Mouse (Mus musculus): Measurements from ENCODE around the gene Hoxb13. TPM values are rescaled to one million over a fixed set of nuclear protein-coding genes. Genes with fewer than 3 reads are reported as not detected.
A peak's percentile ranks its signal among the peaks of the same experiment; 100 is the strongest.

Hoxb13 gene
- polyA plus RNA-seq (2012; rRNA removed) = 0.08 TPM in 1 of 2 replicates, not detected in the other
- polyA plus RNA-seq (2014; fragmentation: Nextera tagmentation; extraction: Ambion mirVana) = not detected in 2 replicates

DNA sequence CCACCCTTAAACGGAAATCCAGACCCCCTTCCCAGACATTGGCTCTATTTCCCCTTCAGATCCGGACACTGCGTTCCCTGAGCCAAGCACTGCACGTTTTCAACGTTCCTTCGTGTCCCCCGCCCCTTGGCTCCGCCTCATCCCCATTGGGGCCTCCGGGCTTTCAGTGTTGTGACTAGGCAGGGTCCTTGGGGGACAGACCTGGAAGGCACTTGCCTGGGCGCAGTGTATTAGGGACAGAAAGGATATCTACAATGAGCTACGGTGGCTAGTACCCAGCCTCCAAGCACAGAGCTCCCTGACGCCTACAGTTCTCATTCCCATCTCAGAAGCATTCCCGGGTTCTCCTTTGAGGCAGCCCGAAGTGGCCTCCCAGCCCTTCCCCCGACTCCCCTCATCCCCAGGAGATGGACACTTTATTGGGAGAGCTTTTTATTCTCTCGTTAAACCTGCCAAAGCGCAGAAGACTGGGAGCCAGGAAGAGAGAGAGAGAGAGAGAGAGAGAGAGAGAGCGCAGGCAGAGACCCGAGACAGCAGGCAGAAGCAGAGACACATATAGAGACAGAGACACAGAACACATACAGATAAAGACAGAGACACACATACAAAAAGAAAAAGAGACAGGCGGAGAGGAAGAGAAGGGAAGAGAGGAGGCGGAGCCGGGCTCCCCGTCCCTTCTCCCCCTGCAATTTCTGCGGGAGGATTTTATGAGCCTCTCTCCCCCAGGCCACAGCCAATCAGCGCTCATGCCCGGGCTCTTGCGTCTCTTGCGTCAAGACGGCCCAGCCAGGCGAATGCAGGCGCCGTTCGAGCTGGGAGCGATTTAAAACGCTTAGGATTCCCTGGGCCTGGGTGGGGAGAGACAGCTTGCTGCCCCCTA lies at the start of gene Hoxb13:
Gene Hoxb13 (plus strand): TSS at position 796 of the 880 bp plus-strand sequence.
- Histone ChIP-seq H3K9me3 (ENCODE audit: control insufficient read depth, low read length) (no peaks in the 10 kb centered on the region), H3K27ac (no peak within 1 kb of the TSS), H3K4me1 (replicated peaks; ENCODE audit: control insufficient read depth in 2 of 2, insufficient read depth in 2 of 2, low read length in 1 of 2) (no peaks in the 10 kb centered on the region), H3K9ac (replicated peaks) (no peak within 1 kb of the TSS), H3K4me2 (ENCODE audit: low read depth) (no peak within 1 kb of the TSS), H3K4me3 (ENCODE audit: insufficient read depth in 1 of 2, low read depth in 2 of 2, low read length in 2 of 2) (no peak within 1 kb of the TSS), H3K36me3 (replicated peaks; ENCODE audit: control insufficient read depth, insufficient read depth, low read depth) (no peaks in the 10 kb centered on the region), H3K27me3 (ENCODE audit: control insufficient read depth, insufficient read depth, low read length) (peaks cover 99% of the 10 kb centered on the region)
- WGBS (ENCODE audit: insufficient replicate concordance) = 2% methylated on average over 34 of the region's 35 CpGs
- TF ChIP-seq CTCF (IDR thresholded peaks at IDR 0.05; ENCODE audit: low read depth) (no peak), EP300 (IDR thresholded peaks at IDR 0.05; ENCODE audit: low read depth) (no peak)
- no peak for ATAC-seq (ENCODE audit: insufficient read depth)
- no peak for DNase-seq (ENCODE audit: low read depth in 3 of 3, low spot score in 3 of 3)

DNA sequence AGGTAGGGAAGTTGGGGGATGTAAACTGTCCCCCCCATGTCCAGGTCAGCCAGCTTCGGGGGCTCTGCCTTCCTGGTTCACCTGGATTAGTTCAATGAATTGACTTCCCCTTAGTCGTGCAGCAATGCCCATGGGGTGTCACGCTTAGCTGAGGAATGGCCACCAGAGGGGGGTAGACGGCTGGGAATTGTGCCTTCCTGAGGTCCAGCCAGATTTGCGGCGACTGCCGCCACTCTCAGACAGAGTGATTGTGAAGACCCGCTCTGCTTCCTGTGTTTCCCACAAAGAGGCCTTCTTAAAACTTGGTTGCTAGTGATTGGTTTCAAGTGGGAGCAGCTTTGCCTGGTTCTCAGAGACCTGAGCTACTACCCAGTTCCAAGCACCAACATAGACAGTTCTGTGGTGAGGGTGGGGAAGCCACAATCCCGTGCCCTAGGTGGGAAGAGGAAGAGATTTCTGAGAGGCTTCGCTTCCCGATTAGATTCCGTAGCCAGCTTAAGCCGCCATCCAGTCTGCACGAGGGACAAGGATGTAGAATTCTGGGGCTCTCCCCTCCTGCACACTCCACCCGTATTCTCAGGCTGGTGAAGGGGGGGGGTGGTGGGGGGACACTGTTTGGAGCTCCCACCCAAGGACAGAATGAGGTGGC lies 48.4 kb upstream of the Hoxb13 start:
- no peak overlapping the region for H3K27ac ChIP-seq
- H3K4me2 ChIP-seq (ENCODE audit: low read depth) = no peak overlapping the region
- ATAC-seq (ENCODE audit: insufficient read depth) (no peak), DNase-seq (ENCODE audit: low read depth in 3 of 3, low spot score in 3 of 3) (peak in 2 of 3 experiments; percentile 12 to 20)
- H3K36me3 ChIP-seq (replicated peaks; ENCODE audit: control insufficient read depth, insufficient read depth, low read depth) = no peaks in the 10 kb centered on the region
- peaks cover 11% of the 10 kb centered on the region for H3K27me3 ChIP-seq (ENCODE audit: control insufficient read depth, insufficient read depth, low read length)
- no peaks in the 10 kb centered on the region for H3K9me3 ChIP-seq (ENCODE audit: control insufficient read depth, low read length)
- H3K9ac ChIP-seq (replicated peaks) = no peak overlapping the region
- H3K4me1 ChIP-seq (replicated peaks; ENCODE audit: control insufficient read depth in 2 of 2, insufficient read depth in 2 of 2, low read length in 1 of 2) = no peaks in the 10 kb centered on the region
- 3% methylated on average over 15 of the region's 15 CpGs for WGBS (ENCODE audit: insufficient replicate concordance)
- H3K4me3 ChIP-seq (ENCODE audit: insufficient read depth in 1 of 2, low read depth in 2 of 2, low read length in 2 of 2) = no peak overlapping the region
- no peak for TF ChIP-seq EP300 (IDR thresholded peaks at IDR 0.05; ENCODE audit: low read depth)
- peak; percentile 78 for TF ChIP-seq CTCF (IDR thresholded peaks at IDR 0.05; ENCODE audit: low read depth)

DNA sequence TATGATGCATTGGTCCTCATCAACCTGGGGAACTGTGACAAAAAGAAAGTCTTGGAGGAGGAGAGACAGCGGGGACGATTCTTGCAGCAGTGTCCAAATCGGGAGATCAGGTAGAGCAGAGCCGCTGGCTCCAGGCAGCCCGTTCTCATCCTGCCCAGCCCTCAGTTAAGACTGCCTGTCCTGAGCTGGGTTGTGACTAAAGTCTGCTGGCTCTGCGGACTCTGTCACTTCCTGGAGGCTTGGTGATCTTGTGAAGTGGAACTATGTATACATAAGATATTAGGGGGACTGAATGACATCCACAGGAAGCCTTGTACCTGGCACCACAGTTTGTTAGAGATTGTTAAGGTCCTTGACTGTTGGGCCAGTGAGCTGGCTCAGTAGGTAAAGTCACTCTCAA lies 46.6 kb upstream of the Hoxb13 start:
- H3K27me3 ChIP-seq (ENCODE audit: control insufficient read depth, insufficient read depth, low read length) = peaks cover 11% of the 10 kb centered on the region

DNA sequence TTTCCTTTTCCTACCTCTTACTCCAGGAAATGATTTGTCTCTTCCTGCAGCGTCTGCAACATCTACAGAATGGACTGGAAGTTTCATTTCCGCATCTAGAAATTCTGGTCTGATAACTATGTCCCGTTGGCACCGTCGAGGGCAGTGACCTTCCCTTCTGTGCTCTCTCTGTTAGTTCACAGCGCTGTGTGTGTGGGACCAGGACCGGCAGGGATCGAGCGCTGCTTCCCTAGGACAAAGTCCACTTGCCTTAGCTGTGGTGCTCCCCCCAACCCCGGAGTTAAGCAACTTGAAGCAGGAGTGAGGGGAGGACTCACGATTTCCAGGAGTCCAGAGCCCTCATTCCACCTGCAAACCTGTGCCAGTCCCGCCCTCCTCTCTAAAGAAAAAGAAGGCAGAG lies 29.3 kb upstream of the Hoxb13 start:
- no peak for TF ChIP-seq CTCF (IDR thresholded peaks at IDR 0.05; ENCODE audit: low read depth)
- no peak for TF ChIP-seq EP300 (IDR thresholded peaks at IDR 0.05; ENCODE audit: low read depth)
- DNase-seq (ENCODE audit: low read depth in 3 of 3, low spot score in 3 of 3) (no peak), ATAC-seq (ENCODE audit: insufficient read depth) (no peak)
- Histone ChIP-seq H3K9ac (replicated peaks) (no peak overlapping the region), H3K27ac (no peak overlapping the region), H3K4me1 (replicated peaks; ENCODE audit: control insufficient read depth in 2 of 2, insufficient read depth in 2 of 2, low read length in 1 of 2) (no peaks in the 10 kb centered on the region; a peak in 1 of 4 replicates), H3K36me3 (replicated peaks; ENCODE audit: control insufficient read depth, insufficient read depth, low read depth) (no peaks in the 10 kb centered on the region), H3K4me3 (ENCODE audit: insufficient read depth in 1 of 2, low read depth in 2 of 2, low read length in 2 of 2) (no peak overlapping the region), H3K27me3 (ENCODE audit: control insufficient read depth, insufficient read depth, low read length) (peaks cover 21% of the 10 kb centered on the region), H3K4me2 (ENCODE audit: low read depth) (no peak overlapping the region), H3K9me3 (ENCODE audit: control insufficient read depth, low read length) (no peaks in the 10 kb centered on the region)
- 44% methylated on average over 12 of the region's 12 CpGs for WGBS (ENCODE audit: insufficient replicate concordance)

More for the DNA sequence above, 46.6 kb upstream of the Hoxb13 start:
- TF ChIP-seq EP300 (IDR thresholded peaks at IDR 0.05; ENCODE audit: low read depth) = no peak
- no peak for TF ChIP-seq CTCF (IDR thresholded peaks at IDR 0.05; ENCODE audit: low read depth)
- H3K4me1 ChIP-seq (replicated peaks; ENCODE audit: control insufficient read depth in 2 of 2, insufficient read depth in 2 of 2, low read length in 1 of 2) = no peaks in the 10 kb centered on the region
- H3K4me3 ChIP-seq (ENCODE audit: insufficient read depth in 1 of 2, low read depth in 2 of 2, low read length in 2 of 2) = no peak overlapping the region
- no peak for DNase-seq (ENCODE audit: low read depth in 3 of 3, low spot score in 3 of 3)
- no peak overlapping the region for H3K4me2 ChIP-seq (ENCODE audit: low read depth)
- no peaks in the 10 kb centered on the region for H3K36me3 ChIP-seq (replicated peaks; ENCODE audit: control insufficient read depth, insufficient read depth, low read depth)
- H3K27ac ChIP-seq = no peak overlapping the region
- 51% methylated on average over 6 of the region's 6 CpGs for WGBS (ENCODE audit: insufficient replicate concordance)
- ATAC-seq (ENCODE audit: insufficient read depth) = no peak
- no peaks in the 10 kb centered on the region for H3K9me3 ChIP-seq (ENCODE audit: control insufficient read depth, low read length)
- no peak overlapping the region for H3K9ac ChIP-seq (replicated peaks)

DNA sequence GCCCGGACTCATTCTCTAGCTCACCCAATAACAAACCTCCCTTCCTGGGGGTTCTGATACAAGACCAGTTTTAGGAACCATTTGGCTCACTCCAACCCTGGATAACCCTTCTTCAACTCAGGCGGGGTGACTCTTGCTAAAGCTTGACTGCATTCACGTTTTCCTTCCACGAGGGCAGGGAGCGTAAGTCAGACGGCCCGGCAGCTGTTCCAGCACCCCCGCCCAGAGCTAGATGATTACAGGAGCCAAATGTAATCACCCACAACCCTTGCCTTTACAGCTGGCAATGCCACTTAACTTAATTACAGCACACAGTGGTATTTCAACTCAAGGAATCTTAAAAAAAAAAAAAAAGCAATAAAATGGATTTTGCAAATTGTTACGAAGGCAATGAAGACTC lies 26.0 kb upstream of the Hoxb13 start:
- no peak overlapping the region for H3K4me2 ChIP-seq (ENCODE audit: low read depth)
- no peak overlapping the region for H3K9ac ChIP-seq (replicated peaks)
- WGBS (ENCODE audit: insufficient replicate concordance) = 27% methylated on average over 9 of the region's 9 CpGs
- TF ChIP-seq EP300 (IDR thresholded peaks at IDR 0.05; ENCODE audit: low read depth) (no peak), CTCF (IDR thresholded peaks at IDR 0.05; ENCODE audit: low read depth) (no peak)
- no peaks in the 10 kb centered on the region for H3K9me3 ChIP-seq (ENCODE audit: control insufficient read depth, low read length)
- no peak for DNase-seq (ENCODE audit: low read depth in 3 of 3, low spot score in 3 of 3)
- no peak for ATAC-seq (ENCODE audit: insufficient read depth)
- H3K4me1 ChIP-seq (replicated peaks; ENCODE audit: control insufficient read depth in 2 of 2, insufficient read depth in 2 of 2, low read length in 1 of 2) = no peaks in the 10 kb centered on the region; a peak in 1 of 4 replicates
- no peaks in the 10 kb centered on the region for H3K36me3 ChIP-seq (replicated peaks; ENCODE audit: control insufficient read depth, insufficient read depth, low read depth)
- H3K27me3 ChIP-seq (ENCODE audit: control insufficient read depth, insufficient read depth, low read length) = peaks cover 54% of the 10 kb centered on the region
- H3K27ac ChIP-seq = no peak overlapping the region
- H3K4me3 ChIP-seq (ENCODE audit: insufficient read depth in 1 of 2, low read depth in 2 of 2, low read length in 2 of 2) = no peak overlapping the region
